Mouse (Mus musculus) CD4-positive, CD25-positive, alpha-beta regulatory T cell, adult 4 months (primary cell): Measurements from ENCODE around the gene Prrx2. TPM values are rescaled to one million over a fixed set of nuclear protein-coding genes. Genes with fewer than 3 reads are reported as not detected.
A peak's percentile ranks its signal among the peaks of the same experiment; 100 is the strongest.

Source experiments
- ATAC-seq: one replicate; pipeline ENCODE4 v1.8.0; 2017
- polyA plus RNA-seq, 2 experiments: library from polyadenylated mRNA; unstranded; fragments of 100-300 nt; shearing (Covaris generic); gene quantifications; one replicate each; pipeline ENCODE4 v1.2.1; 2017

Gene Prrx2
- polyA plus RNA-seq: not detected

- no peak for ATAC-seq
Measured at GRCm38 (mm10) chr2:30834373-30835022, at the start of gene Prrx2. Gene Prrx2, plus strand, starts transcription at chr2:30834972.

GRCm38 (mm10) chr2:30787466-30787865 is 47.3 kb upstream of the Prrx2 start:
- no peak for ATAC-seq

- no peak for ATAC-seq
Measured at GRCm38 (mm10) chr2:30792061-30792460, 42.7 kb upstream of the Prrx2 start.

DNA sequence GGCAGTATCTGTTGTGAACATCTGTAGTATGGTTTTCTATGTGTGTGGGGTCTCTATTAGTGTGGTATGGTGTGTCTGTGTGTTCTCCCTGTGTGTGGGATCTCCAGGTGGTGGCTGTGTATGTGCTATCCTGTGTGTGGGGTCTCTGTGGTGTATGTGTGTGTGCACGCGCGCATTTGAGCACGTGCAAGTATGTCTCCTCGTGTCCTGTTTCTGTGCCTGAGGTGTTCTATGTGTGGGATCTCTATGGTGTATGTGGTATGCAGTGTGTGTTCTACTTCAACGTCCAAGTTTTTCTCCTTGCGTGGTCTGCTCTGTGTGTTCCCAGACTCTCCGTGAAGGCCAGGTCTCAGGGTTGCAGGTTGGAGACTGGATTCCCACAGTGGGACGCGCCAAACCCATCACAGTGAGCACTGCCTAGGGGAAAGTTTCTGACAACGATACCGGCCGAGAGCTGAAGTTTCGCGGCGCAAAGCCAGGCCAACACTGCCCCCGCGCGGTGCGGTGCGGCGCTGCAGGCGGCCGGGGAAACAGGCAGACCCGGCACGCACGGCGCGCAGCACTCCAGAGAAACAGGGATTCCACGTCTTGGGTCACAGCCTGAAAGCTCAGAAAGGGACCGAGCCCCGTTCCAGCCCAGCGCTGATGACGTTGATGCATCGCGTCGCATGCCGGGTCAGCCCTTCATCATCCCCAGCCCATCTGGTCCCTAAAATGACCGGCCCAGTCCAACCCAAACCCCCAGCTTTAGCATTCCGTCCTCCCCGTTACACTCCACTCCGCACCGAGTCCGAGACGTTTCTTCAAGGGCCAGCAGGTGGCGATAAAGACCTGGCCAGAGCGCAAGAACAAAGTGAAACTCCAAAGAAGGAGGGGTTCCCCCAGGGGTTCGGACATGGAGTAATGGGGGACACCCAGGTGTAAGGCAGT is 40.3 kb upstream of the Prrx2 start:
- ATAC-seq: peak; percentile 79

DNA sequence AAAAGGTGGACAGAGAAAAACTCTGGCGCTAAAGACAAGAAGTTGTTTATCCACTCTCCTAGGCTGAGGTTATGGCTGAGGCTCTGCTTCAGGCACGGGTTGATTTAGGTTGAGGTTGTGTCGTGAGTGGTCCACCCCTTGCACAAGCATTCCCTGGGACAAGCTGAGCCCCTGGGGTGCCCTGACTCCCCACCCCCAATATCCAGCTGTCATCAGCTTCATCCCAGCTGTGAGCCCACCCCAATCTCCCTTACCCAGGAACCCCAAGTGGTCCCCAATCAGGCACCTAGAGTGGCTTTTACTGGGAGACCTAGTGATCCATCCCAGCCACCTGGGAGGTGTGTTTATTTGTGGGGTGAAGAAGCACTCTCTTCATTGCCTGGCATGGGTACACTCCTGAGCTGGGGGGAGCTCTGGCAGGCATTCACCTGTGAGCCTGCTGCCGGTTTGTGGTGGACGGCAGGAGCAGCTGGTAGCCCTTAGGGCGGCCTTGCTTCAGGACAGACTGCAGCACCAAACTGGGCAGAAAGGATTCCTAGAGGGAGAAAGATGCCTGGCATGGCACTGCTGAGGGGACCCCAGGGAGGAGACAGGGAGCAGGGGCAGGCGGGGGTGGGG is 39.4 kb upstream of the Prrx2 start:
- no peak for ATAC-seq

DNA sequence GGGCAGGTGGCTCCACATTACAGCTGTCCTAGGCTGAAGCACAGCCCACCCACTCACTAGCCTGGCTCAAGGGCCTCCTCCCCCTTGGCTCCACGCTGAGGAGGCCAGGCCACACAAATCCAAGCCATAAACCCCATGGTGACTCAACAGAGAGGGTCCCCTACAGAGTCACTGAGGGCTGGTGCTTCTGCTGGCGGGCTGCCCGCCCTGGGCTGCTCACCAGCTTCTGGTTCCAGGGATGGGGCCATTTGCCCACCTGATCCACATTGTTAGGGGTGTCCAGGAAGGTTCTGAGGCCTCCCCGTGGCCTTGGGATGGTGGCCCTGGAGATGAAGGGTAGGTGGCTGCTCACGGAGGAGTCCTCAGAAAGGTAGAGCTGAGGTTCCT is 38.9 kb upstream of the Prrx2 start:
- ATAC-seq: no peak

DNA sequence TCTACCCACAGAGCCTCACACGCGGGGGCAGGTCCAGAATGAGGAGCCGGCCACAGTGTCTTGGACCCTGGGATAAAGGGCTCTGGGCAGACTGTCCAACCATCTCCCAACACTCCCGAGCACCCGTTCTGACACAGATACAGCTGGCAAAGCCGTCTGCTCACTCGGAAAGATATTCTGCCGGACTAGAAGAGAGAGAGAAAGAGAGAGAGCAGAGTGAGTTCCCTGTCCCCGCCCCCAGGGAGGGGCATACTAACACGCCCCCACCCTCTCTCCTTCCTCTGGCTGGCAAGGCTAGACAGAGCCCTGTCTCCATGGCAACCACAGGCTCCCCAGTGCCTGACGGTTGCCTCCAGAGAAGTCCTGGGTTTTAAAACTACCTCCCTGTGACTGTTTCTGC is 38.4 kb upstream of the Prrx2 start:
- peak; percentile 79 for ATAC-seq

DNA sequence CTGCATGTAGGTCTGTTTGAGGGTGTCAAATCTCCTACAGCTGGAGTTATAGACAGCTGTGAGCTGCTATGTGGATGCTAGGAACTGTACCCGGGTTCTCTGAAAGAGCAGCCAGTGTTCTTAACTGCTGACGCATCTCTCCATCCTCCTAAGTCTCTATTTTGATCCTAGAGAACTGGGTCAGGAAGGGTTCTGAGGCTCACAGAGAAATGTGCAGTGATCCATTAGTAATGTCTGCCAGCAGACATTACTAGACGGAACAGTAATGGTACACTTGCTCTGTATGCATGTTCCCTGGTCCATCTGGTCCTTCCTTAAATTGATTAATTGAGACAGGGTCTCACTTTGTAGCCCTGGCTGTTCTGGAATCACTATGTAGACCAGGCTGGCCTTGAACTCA is 35.3 kb upstream of the Prrx2 start:
- ATAC-seq: no peak

- ATAC-seq: no peak
Measured at GRCm38 (mm10) chr2:30800671-30801066, 34.1 kb upstream of the Prrx2 start.

GRCm38 (mm10) chr2:30801067-30801852 is 33.5 kb upstream of the Prrx2 start:
- ATAC-seq: peak; percentile 54

GRCm38 (mm10) chr2:30803604-30804003 is 31.2 kb upstream of the Prrx2 start, which contains the start of gene 1700001O22Rik:
Gene 1700001O22Rik, minus strand, starts transcription at chr2:30803661.
- no peak for ATAC-seq

GRCm38 (mm10) chr2:30805983-30806382 is 28.8 kb upstream of the Prrx2 start:
- ATAC-seq: no peak

DNA sequence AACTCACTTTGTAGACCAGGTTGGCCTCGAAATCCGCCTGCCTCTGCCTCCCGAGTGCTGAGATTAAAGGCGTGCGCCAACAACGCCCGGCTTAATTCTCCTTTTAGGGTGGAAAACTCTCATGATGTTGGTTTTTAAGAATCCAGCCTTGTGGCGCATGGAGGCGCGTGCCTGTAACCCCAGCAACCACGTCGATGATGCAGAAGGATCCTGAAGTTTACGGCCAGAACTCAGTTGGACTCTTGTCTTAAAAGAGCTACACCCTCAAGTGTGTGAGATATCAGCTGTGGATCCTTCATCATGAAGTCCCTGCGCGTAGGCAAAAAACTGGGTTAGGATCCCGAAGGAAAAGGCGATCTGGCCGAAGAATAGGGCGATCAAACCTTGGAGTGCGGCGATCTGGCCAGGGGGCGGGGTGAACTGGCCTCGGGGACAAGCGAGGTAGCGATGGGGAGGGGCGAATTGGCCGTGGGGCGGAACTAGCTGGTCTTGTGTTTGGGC is 27.6 kb upstream of the Prrx2 start:
- ATAC-seq: peak; percentile 1

GRCm38 (mm10) chr2:30807648-30808295 is 27.0 kb upstream of the Prrx2 start, which contains the start of gene Ntmt1:
Gene Ntmt1, plus strand, starts transcription at chr2:30807826.
- peak; percentile 98 for ATAC-seq

DNA sequence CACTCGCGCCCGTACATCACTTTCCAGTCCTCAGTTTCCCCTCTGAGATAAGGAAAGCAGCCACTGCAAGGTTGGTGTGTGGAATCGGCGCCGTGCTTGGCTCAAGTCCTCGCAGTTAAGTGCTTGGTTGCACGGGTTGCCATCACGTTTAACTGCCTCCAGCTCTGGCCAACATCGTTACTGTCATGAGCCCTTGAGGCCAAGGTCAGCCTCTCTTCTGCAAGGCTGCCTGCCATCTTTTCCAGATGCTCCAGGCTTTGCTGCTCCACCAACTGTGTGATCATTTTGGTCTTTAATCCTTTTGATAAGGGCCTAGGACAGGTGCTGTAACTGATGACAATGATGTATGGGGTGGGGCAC is 26.5 kb upstream of the Prrx2 start:
- no peak for ATAC-seq

DNA sequence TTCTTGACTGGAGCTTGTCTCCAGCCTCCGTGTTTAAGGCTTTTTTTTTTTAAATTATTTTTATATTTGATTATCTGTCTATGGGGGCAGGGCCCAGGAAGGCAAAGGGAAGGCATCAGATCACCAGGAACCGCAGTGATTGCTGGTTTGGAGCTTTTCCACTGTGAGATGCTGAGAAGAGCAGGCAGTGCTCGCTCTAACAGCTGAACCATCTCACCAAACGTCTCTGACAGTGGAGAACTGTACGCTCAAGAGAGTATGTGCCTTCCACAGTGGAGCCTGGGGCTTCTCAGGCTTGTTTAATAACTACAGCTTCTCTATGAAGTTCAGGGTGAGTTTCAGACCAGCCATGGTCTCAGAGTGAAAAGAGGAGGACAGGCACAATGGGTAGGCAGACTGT is 25.3 kb upstream of the Prrx2 start:
- ATAC-seq: no peak

- ATAC-seq: no peak
Measured at GRCm38 (mm10) chr2:30810573-30810972, 24.2 kb upstream of the Prrx2 start.

GRCm38 (mm10) chr2:30816383-30816782 is 18.4 kb upstream of the Prrx2 start:
- no peak for ATAC-seq

DNA sequence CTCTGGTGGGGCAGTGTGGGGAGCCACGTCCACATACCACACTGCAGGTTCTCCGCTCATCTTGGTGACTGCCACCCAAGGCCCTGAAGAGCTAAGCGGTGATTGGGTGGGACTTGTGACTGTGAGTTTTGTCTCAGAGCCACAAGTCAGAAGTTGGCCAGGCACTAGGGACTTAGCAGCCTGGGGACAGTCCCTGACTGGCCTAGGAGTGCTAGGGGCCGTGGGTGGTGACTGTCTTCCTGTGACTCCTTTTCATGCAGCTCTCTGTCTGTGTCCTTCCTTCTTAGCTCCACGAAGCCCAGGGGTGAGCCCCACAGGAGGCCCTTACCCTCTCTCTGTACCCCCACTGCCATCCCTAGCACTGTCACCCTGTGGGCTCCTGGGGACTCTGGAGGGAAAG is 14.9 kb upstream of the Prrx2 start:
- peak; percentile 63 for ATAC-seq

GRCm38 (mm10) chr2:30821073-30821472 is 13.7 kb upstream of the Prrx2 start:
- ATAC-seq: no peak

DNA sequence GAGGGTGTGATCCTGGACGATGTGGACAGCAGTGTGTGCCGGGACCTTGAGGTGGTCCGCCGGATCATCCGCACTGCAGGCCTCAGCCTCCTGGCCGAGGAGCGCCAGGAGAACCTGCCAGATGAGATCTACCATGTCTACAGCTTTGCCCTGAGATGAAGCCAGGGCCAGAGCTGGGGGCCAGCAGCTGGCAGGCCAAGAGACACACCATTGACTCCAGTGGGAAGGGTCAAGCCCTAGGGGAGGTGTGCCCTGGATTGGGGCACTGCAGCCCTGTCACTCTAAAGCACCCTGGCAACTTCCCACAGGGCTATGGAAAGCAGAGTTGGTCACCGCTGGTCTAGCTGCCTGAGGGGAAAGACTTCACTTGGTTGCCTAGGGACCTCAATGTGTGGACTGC is 12.3 kb upstream of the Prrx2 start:
- no peak for ATAC-seq
